Mouse (Mus musculus): ENCODE data around the gene Lsm10.

Lsm10 gene

DNA sequence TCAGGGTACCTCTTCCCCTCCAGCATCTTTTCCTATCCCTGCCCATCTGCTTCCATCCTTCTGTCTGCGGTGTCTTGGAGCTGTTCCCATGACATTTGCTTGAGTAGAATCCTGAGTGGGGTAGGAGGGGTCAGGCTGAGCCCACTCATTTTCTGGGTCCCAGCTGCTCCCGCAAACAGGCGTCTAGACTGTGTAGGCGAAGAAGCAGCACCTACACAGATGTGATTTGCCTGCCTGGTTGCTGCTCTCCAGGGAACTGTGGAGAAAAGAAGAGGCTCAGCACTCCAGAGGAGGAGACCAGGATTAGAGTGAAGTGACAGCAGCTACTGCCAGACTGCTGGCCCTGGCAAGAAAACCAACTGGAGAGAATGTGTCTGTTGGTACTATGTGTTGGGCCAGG, 22.2 kb downstream of the Lsm10 start:
- no peak for DNase-seq (ENCODE audit: low spot score)

DNA sequence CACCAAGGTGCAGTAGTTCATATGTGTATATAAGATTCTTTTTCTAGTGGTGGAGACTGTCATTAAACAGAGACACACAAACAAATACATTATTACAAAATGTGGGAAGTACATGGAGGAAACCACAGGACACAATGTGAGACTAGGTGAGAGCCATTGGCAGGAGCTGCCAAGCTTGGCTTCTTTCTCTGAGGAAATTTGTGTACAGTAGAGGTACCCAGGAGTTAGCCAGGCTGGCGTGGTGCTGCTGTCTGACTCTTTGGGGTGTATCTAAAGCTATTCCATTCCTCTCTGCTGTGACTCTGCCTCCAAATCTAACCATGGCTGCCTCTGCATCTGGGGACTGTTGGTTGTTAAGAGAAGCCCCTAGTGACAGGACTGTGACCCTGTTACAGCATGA, 22.6 kb downstream of the Lsm10 start:
- no peak for DNase-seq (ENCODE audit: low spot score)

DNA sequence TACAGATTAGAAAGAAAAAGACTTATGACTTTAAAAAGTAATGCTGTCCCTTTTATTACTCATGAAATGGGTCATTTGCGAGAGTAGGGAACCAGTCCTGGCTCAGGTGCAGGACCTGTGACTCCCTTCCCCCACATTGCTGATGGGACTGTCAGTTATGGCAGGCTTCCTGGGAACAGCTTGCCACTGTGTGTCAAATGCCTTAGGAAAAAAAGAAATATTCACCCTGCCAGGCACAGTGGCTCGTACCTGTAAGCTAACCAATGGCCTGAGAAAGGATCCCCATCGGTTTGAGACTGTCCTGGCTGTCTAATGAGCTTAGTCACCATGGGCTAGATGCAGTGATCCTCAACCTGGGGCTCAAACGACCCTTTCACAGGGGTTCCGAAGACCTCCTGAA, 23.6 kb downstream of the Lsm10 start:
- DNase-seq (ENCODE audit: low spot score) = no peak

DNA sequence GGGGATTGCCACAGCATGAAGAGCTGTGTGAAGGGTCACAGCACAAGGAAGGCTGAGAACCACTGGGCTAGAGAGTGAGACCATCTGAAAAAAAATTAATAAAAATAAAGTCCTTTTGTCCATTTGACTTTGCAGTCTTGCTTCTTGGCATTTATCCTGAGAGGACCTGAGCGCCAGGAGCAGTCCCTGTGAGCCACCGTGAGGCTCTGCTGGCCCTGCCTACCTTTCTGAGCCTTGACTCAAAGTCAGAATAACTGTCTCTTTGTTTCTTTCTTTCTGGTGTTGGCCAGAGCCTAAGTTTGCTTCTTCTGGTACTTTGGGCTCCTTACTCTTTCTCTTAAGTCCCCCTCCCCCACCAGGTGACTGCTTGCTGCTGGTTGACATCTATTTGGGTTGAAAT, 24.1 kb downstream of the Lsm10 start:
- DNase-seq (ENCODE audit: low spot score) = no peak

DNA sequence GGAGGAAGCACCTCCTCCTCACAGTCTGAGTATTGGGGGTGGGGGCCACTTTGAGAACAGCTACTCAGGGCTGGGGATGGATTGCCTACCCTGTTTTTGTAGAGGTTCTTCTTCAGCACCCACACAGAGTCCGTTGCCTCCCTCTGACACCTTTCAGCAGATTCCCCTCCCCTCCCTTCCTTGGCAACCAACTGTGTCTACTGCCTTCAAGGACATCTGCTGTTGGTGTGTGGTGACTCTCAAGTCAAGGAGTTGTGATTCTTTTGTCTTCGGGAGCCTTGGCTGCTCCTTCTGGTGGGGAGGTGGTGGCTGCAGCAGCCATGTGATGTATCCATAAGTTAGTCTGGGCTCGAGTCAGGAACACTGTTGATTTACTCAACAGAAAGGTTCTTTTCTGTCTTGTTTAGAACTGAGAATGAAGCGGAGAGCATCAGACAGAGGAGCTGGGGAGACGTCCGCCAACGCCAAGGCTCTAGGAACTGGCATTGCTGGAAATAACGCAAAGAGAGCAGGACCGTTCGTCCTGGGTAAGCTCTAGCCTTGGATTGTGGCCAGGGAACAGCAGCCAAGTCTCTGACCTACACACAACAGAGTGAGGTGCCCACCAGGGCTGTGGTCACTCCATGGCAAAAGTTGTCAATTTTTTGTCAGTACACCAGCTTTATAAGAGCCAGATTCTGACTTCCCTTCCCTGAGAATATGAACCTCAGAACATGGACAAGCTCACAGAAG, 27.1 kb downstream of the Lsm10 start:
- no peak for DNase-seq (ENCODE audit: low spot score)

DNA sequence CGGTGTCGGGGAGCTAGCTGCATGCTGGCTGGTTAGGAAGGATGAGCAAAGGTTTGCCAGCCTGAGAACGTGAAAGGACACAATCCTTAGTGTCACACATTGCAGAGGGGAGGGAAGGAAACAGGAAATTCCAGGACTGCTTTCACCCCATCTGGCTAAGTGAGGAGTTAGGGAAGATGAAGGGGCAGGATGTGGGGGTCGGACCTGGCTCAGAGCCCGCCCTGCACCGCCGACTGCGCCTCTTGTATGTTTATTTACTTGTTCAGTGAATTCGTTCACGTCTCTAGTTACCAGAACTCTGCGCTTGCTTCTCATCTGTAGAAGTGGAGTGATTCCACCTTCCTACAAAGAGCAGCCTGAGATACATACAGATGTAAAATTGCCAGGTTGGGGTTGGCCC, 34.1 kb downstream of the Lsm10 start:
- no peak for DNase-seq (ENCODE audit: low spot score)

DNA sequence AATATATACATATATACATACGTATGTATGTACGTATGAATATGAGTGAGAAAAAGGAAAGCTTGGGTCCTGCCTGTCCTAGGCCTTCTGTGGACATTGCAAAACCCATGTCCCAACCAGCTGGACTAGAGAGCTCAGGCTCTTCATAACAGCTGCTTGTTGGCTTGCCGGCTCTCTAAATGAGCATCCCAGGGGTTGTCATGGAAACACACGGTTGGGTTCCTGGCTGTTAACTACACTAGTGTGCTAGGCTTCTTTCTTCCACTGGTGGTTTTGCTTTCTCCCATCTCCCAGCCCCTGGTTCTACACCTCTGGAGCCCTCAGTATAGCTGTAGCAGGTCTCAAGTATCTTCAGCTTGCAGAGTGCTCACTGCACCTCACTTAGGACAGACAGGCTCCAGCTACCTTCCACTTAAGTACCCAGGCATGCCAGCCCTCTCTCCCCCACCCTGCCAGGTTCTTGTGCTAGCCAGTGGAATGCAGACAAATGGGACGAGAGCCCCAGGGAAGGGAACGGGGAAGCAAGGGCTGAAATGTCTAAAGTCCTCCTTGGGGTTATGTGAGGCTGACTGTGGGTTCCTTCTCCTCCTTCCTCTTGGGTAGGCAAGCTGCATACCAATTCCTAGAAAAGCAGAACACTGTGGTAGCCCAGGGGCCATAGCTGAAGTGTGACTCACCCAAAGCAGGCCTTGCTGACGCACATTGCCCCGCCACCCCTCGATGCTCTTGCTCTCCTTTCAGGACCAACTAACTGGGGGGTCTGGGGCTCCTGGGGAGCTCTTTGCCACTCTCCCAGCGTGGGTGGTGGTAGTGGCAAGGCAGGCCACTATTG, 35.1 kb downstream of the Lsm10 start:
- no peak for DNase-seq (ENCODE audit: low spot score)

DNA sequence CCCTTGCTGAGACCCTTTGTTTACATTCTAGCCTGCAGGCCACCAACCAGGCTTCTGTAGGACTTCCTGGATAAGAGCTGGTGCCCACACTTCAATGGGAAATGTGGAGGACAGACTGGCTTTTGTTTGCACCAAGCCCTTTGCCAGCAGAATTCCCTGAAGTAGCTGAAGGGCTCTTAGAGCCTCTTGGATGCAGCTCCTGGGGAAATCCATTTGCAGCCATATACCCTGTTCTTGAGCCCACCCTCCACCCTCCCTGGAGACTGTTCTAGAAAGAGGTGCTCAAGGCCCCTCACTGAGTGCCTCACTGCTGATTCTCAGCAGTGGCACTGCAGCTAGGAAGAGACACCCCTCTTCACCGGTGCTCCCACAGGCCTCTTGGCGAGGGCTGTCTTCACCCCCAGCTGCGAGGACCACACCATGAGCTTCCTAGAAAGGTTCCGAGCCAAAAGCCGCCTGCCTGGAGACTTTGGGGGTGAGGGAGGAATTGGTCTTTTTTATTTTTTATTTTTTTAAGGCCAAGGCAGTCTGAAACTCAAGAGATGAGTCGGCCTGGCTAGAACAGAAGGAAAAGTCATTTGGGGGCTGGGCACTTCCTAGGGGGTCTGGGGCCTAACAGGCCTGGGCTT, 36.3 kb downstream of the Lsm10 start:
- no peak for DNase-seq (ENCODE audit: low spot score)

DNA sequence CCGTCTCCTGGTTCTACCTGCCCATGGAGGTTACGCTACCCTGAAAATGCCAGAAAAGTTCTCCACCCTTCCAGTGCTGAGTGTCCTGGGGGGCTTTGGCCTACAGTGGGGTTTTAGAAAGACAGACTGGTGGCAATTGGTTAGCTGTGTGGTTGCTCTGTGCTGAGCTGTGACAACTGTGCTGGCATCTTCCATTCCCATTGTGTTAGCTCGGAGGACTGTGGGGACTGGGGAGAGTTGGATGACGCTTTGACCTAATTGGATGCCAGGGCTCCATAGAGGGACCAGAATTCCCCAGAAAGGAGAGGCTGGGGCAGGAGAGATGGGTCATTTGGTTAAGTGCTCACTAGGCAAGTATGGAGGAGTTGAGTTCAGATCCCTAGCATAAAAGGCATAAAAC, 37.8 kb downstream of the Lsm10 start:
- DNase-seq (ENCODE audit: low spot score) = no peak

DNA sequence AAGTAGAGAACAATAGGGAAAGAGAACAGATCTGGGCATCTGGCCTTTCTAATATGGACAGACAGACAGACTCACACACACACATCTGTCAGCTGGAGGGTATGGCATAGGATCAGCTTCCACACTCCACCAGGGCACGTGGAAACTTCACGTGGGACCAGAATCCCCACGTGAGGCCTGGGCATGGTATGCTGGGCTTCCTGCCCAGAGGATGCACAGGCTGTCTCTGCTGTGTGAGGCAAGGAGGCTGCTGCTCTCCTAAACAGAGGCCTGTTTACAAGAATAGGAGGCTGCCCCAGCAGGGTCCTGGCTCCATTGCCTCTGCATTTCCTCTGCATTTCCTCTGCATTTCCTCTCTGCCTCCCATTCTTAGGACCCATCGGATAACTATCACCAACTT, 38.2 kb downstream of the Lsm10 start:
- no peak for DNase-seq (ENCODE audit: low spot score)

DNA sequence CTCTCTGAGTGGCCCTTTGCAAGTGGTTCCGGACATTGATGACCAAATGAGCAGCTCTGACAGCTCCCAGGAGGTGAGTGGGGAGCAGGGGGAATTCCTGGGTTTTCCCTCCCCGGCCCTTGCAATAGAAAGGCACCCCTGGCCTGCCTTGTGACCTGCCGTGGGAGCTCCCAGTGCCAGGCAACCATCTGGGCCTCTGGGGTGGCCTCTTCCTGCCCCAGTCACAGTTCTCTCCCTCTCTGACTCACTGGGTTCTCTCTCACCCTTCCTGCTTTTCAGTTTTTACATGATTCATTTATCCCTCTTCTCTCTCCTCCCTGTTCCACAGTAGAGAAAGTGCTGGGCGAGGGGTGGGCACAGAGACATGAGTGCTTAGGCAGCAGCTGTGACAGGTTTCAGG, 41.4 kb downstream of the Lsm10 start:
- DNase-seq (ENCODE audit: low spot score) = no peak

DNA sequence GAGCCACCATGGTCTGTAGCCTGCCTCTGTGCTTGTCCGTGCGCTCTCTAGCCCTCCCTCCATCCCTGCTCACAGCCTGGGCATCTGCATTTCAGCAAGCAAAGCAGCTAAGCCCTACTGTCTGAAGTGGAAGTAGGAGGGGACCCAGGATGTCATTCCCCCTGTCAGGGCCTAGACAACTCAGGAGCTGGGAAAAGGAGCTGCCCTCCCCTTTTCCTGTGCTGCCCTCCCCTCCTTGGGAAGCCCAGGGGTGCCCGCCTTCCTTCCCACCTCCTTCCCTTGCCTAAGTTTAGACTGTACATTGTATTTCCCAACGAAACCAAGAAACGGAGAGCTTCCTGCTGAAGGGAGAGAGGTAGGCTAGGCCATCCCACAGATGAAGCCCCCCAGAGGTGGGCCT, 44.6 kb downstream of the Lsm10 start:
- DNase-seq (ENCODE audit: low spot score) = no peak

DNA sequence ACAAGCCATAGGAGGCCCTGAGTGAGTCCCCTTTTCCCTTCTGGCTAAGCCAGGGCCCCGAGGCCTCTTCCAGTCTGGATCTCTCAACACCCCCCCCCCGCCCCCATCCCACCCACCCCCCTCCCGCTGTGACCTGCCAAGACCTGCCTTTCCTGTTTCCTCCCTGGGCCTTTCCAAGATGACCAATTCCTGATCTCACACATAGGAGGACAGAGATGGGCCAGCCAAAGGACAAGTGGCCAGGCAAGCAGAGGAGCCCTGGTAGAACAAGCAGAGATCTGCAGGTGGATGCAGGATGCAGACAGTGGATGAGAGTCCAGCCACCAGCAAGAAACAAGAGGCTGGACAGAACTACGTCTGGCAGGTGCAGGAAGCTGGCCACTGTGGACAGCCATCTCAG, 49.0 kb downstream of the Lsm10 start:
- DNase-seq (ENCODE audit: low spot score) = no peak

DNA sequence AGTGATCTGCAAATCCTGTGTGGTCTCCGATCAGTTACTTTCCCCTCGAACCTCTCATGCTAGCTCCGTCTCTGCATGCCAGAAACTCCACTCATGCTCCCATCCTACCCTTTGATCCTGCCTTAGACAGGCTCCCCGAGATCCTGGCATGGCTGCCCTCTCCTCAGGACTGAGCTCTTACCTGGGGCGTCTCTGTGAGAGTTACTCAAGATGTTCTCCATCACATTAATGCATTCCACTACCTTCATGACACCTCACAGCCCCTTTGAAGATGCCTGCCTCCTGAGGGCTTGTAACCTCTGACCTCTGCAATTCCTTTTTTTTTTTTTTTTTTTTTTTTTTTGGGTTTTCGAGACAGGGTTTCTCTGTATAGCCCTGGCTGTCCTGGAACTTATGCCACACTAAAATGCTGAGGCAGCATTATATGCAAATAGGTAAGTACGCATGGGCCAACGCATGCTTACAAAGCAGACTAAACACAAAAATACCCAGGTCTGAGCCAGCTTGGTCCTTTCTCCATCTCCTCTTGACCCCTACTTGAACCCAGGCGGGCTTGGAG, 50.6 kb downstream of the Lsm10 start:
- no peak for DNase-seq (ENCODE audit: low spot score)

DNA sequence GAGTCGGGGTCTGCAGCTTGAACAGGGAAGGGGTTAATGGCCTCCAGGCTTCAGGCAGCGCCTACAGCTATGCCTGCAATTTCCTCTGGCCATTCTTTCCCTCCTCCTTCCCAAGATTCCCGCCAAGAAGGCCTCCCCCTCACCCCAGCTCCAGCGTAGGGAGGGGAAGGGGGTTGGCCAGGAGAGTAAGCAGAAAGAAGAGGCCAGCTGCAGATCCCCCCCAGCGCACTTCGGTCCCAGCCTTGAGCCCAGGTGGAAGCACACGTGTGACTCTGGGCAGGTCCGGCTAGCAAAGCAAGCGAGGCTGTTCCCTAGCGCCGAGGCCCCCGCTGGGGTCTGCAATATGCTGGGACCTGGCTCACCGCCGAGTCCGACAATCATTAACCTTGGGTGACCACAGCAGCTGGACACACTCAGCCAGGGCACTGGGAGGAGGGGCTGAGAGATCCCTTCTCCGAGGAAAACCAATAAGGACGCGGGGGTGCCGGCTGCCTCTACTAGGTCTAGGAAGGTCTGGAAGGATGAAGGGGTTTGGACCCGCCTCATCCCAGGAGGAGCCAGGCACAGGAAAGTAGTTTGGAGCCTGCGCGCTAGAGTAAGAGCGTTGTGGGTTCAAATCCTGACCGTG, 51.2 kb downstream of the Lsm10 start, which contains the start of gene Eva1b:
Gene Eva1b, plus strand, starts transcription at position 212 of the 628 bp plus-strand sequence.
- no peak for DNase-seq (ENCODE audit: low spot score)

All from c-Kit-positive CD71-positive TER-119-positive erythroid progenitor cells, embryonic 14.5 days (primary cell).